Mouse (Mus musculus): ENCODE measurements around the gene Palld. TPM values are rescaled to one million over a fixed set of nuclear protein-coding genes. Genes with fewer than 3 reads are reported as not detected.

Gene Palld
- polyA plus RNA-seq, 1 experiment: 2.7 TPM

- TF ChIP-seq FLI1 (IDR thresholded peaks at IDR 0.05; ENCODE audit: low read length): no peak
- TF ChIP-seq GATA1 (IDR thresholded peaks at IDR 0.05; ENCODE audit: borderline replicate concordance, low read length): no peak
- 0 out of 2 replicates have a peak, but pooled peaks cover 2% of the 10 kb centered on the region for H3K9me3 ChIP-seq
- peaks cover 6% of the 10 kb centered on the region for H3K4me1 ChIP-seq
- peaks cover 1% of the 10 kb centered on the region for H3K27me3 ChIP-seq (replicated peaks)
- no peaks in the 10 kb centered on the region for H3K36me3 ChIP-seq (replicated peaks; ENCODE audit: low read length)
- H3K4me3 ChIP-seq (replicated peaks): peak overlapping the region; percentile 38
Measured at GRCm38 (mm10) chr8:61695416-61695815, 207.1 kb downstream of the Palld start.

GRCm38 (mm10) chr8:61692866-61693265 lies 209.6 kb downstream of the Palld start:
- Histone ChIP-seq H3K4me3 (replicated peaks) (no peak overlapping the region), H3K27me3 (replicated peaks) (peaks cover 1% of the 10 kb centered on the region), H3K9me3 (no peaks in the 10 kb centered on the region), H3K36me3 (replicated peaks; ENCODE audit: low read length) (no peaks in the 10 kb centered on the region), H3K4me1 (peaks cover 6% of the 10 kb centered on the region)
- TF ChIP-seq FLI1 (IDR thresholded peaks at IDR 0.05; ENCODE audit: low read length): no peak
- no peak for TF ChIP-seq GATA1 (IDR thresholded peaks at IDR 0.05; ENCODE audit: borderline replicate concordance, low read length)

- peaks cover 6% of the 10 kb centered on the region for H3K4me1 ChIP-seq
- H3K9me3 ChIP-seq: no peaks in the 10 kb centered on the region
- no peak overlapping the region for H3K4me3 ChIP-seq (replicated peaks)
- peaks cover 1% of the 10 kb centered on the region for H3K27me3 ChIP-seq (replicated peaks)
- no peak for TF ChIP-seq FLI1 (IDR thresholded peaks at IDR 0.05; ENCODE audit: low read length)
- TF ChIP-seq GATA1 (IDR thresholded peaks at IDR 0.05; ENCODE audit: borderline replicate concordance, low read length): no peak
- H3K36me3 ChIP-seq (replicated peaks; ENCODE audit: low read length): no peaks in the 10 kb centered on the region
Measured at GRCm38 (mm10) chr8:61692129-61692528, 210.4 kb downstream of the Palld start.

- H3K27me3 ChIP-seq (replicated peaks): peaks cover 1% of the 10 kb centered on the region
Measured at GRCm38 (mm10) chr8:61691391-61691790, 211.1 kb downstream of the Palld start.

GRCm38 (mm10) chr8:61687071-61687470 lies 215.4 kb downstream of the Palld start:
- H3K4me3 ChIP-seq (replicated peaks): no peak overlapping the region
- TF ChIP-seq GATA1 (IDR thresholded peaks at IDR 0.05; ENCODE audit: borderline replicate concordance, low read length) (no peak), FLI1 (IDR thresholded peaks at IDR 0.05; ENCODE audit: low read length) (no peak)
- peaks cover 4% of the 10 kb centered on the region for H3K27me3 ChIP-seq (replicated peaks)

More at GRCm38 (mm10) chr8:61691391-61691790, 211.1 kb downstream of the Palld start:
- no peak overlapping the region for H3K4me3 ChIP-seq (replicated peaks)
- H3K9me3 ChIP-seq: no peaks in the 10 kb centered on the region
- H3K36me3 ChIP-seq (replicated peaks; ENCODE audit: low read length): no peaks in the 10 kb centered on the region
- H3K4me1 ChIP-seq: peaks cover 6% of the 10 kb centered on the region
- TF ChIP-seq FLI1 (IDR thresholded peaks at IDR 0.05; ENCODE audit: low read length) (no peak), GATA1 (IDR thresholded peaks at IDR 0.05; ENCODE audit: borderline replicate concordance, low read length) (no peak)

GRCm38 (mm10) chr8:61686340-61686739 lies 216.2 kb downstream of the Palld start:
- TF ChIP-seq GATA1 (IDR thresholded peaks at IDR 0.05; ENCODE audit: borderline replicate concordance, low read length) (no peak), FLI1 (IDR thresholded peaks at IDR 0.05; ENCODE audit: low read length) (no peak)
- H3K4me1 ChIP-seq: no peaks in the 10 kb centered on the region

More at GRCm38 (mm10) chr8:61687071-61687470, 215.4 kb downstream of the Palld start:
- H3K9me3 ChIP-seq: no peaks in the 10 kb centered on the region
- no peaks in the 10 kb centered on the region for H3K4me1 ChIP-seq
- H3K36me3 ChIP-seq (replicated peaks; ENCODE audit: low read length): no peaks in the 10 kb centered on the region

GRCm38 (mm10) chr8:61685280-61685679 lies 217.2 kb downstream of the Palld start:
- no peaks in the 10 kb centered on the region for H3K9me3 ChIP-seq
- TF ChIP-seq FLI1 (IDR thresholded peaks at IDR 0.05; ENCODE audit: low read length) (no peak), GATA1 (IDR thresholded peaks at IDR 0.05; ENCODE audit: borderline replicate concordance, low read length) (no peak)
- no peaks in the 10 kb centered on the region for H3K4me1 ChIP-seq
- peaks cover 4% of the 10 kb centered on the region for H3K27me3 ChIP-seq (replicated peaks)
- no peak overlapping the region for H3K4me3 ChIP-seq (replicated peaks)
- H3K36me3 ChIP-seq (replicated peaks; ENCODE audit: low read length): no peaks in the 10 kb centered on the region

More at GRCm38 (mm10) chr8:61686340-61686739, 216.2 kb downstream of the Palld start:
- Histone ChIP-seq H3K27me3 (replicated peaks) (peaks cover 4% of the 10 kb centered on the region), H3K36me3 (replicated peaks; ENCODE audit: low read length) (no peaks in the 10 kb centered on the region), H3K4me3 (replicated peaks) (no peak overlapping the region), H3K9me3 (no peaks in the 10 kb centered on the region)

- H3K27me3 ChIP-seq (replicated peaks): peaks cover 4% of the 10 kb centered on the region
- TF ChIP-seq GATA1 (IDR thresholded peaks at IDR 0.05; ENCODE audit: borderline replicate concordance, low read length) (no peak), FLI1 (IDR thresholded peaks at IDR 0.05; ENCODE audit: low read length) (no peak)
- H3K9me3 ChIP-seq: no peaks in the 10 kb centered on the region
- no peak overlapping the region for H3K4me3 ChIP-seq (replicated peaks)
- H3K36me3 ChIP-seq (replicated peaks; ENCODE audit: low read length): no peaks in the 10 kb centered on the region
- no peaks in the 10 kb centered on the region for H3K4me1 ChIP-seq
Measured at GRCm38 (mm10) chr8:61684280-61684939, 218.1 kb downstream of the Palld start.

- Histone ChIP-seq H3K4me3 (replicated peaks) (no peak overlapping the region), H3K27me3 (replicated peaks) (peaks cover 4% of the 10 kb centered on the region), H3K36me3 (replicated peaks; ENCODE audit: low read length) (no peaks in the 10 kb centered on the region), H3K9me3 (no peaks in the 10 kb centered on the region), H3K4me1 (no peaks in the 10 kb centered on the region)
- TF ChIP-seq GATA1 (IDR thresholded peaks at IDR 0.05; ENCODE audit: borderline replicate concordance, low read length) (no peak), FLI1 (IDR thresholded peaks at IDR 0.05; ENCODE audit: low read length) (no peak)
Measured at GRCm38 (mm10) chr8:61682902-61683301, 219.6 kb downstream of the Palld start.

- Histone ChIP-seq H3K4me3 (replicated peaks) (no peak overlapping the region), H3K4me1 (no peaks in the 10 kb centered on the region), H3K27me3 (replicated peaks) (peaks cover 4% of the 10 kb centered on the region), H3K36me3 (replicated peaks; ENCODE audit: low read length) (no peaks in the 10 kb centered on the region), H3K9me3 (no peaks in the 10 kb centered on the region)
- TF ChIP-seq GATA1 (IDR thresholded peaks at IDR 0.05; ENCODE audit: borderline replicate concordance, low read length): no peak
- no peak for TF ChIP-seq FLI1 (IDR thresholded peaks at IDR 0.05; ENCODE audit: low read length)
Measured at GRCm38 (mm10) chr8:61681217-61681616, 221.3 kb downstream of the Palld start.
